Mouse (Mus musculus): ENCODE data around the gene Stim2. TPM values are rescaled to one million over a fixed set of nuclear protein-coding genes. Genes with fewer than 3 reads are reported as not detected.

The Stim2 gene
- 5.4 and 6.3 TPM in 2 replicates for polyA plus RNA-seq (2015; fragmentation: Nextera tagmentation; extraction: Ambion mirVana)

DNA sequence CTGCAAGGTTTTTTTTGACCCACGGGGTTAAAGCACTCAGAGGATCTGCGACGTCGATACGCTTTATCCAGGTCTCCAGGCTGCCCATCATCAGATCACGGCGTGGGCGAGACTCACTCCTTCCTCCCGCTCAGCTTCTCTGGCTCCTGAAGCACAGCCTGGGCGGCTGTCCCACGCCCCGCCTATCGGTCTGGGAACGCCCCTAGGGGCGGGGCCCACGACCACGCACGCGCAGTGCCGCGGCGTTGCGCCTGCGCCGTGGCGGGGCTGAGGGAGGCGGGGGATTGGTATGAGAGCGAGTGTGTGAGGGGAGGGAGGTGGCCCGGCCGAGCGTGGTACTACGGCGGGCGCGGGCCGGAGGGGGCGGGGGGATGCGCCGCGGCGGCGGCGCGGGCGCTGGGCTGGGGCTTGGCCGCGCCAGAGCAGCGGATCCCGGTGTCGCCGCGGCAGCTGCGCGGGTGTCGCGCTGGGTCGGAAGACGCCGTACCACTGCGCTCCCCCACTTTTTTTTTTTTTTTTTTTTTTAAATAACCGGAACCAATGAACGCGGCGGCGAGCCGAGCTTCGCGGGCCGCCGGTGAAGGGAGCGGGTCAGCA, at the start of gene Stim2:
TSS of gene Stim2 (plus strand) at position 354 of the 597 bp plus-strand sequence.
- no peaks in the 10 kb centered on the region for H3K9me3 ChIP-seq (ENCODE audit: low read length)
- WGBS (ENCODE audit: insufficient replicate concordance), result 0% methylated on average over 35 of the region's 71 CpGs
- TF ChIP-seq CTCF (IDR thresholded peaks at IDR 0.05; ENCODE audit: low read depth) (no peak), EP300 (IDR thresholded peaks at IDR 0.05; ENCODE audit: low read depth) (no peak)
- peak within 1 kb of the TSS; percentile 93 for H3K27ac ChIP-seq (ENCODE audit: low read depth)
- peak within 1 kb of the TSS; percentile 97 for H3K4me3 ChIP-seq (ENCODE audit: low read depth, low read length)
- DNase-seq, result peak; percentile 96
- H3K9ac ChIP-seq (replicated peaks), result peak within 1 kb of the TSS; percentile 94
- H3K4me2 ChIP-seq (ENCODE audit: low read depth, low read length), result peak within 1 kb of the TSS; percentile 92
- peak; percentile 93 for ATAC-seq
- no peaks in the 10 kb centered on the region for H3K36me3 ChIP-seq (replicated peaks; ENCODE audit: insufficient read depth, low read length)
- peaks cover 22% of the 10 kb centered on the region for H3K4me1 ChIP-seq (ENCODE audit: insufficient read depth)
- H3K27me3 ChIP-seq (ENCODE audit: insufficient read depth, low read length), result no peaks in the 10 kb centered on the region

DNA sequence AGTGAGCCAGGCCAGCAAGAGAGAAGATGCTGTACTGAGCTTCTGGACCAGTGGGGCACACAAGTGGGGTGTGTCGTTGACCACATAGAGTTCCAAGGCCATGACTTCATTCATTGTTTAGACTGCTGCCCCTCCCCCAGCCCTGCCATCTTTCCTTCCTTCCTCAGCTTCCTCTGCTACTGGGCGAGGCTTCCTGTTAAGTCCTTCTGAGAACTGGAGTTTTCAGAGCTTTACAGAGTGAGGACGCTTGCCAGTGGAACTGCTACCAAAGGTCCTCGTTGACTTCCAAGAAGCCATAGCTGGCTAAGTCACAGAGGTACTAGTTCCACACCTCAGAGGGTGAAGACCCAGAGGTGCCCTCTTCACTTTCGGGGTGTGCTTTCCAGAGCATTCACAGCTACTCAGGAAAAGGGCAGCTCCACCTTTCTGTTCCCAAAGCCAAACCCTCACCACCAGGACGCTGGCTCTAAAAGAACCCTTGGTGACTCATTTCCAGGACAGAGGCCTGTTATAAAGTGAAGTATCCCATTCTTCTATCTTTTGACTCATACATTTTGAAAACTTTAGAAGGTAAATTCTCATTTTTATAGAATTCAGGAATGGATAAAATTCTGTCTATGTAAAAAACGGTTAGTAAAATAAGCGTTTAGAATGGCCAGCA, 49.6 kb upstream of the Stim2 start:
- Histone ChIP-seq H3K9me3 (ENCODE audit: low read length) (no peaks in the 10 kb centered on the region), H3K4me1 (ENCODE audit: insufficient read depth) (peaks cover 6% of the 10 kb centered on the region), H3K9ac (replicated peaks) (no peak overlapping the region), H3K27me3 (ENCODE audit: insufficient read depth, low read length) (no peaks in the 10 kb centered on the region), H3K4me3 (ENCODE audit: low read depth, low read length) (no peak overlapping the region), H3K4me2 (ENCODE audit: low read depth, low read length) (no peak overlapping the region), H3K36me3 (replicated peaks; ENCODE audit: insufficient read depth, low read length) (no peaks in the 10 kb centered on the region), H3K27ac (ENCODE audit: low read depth) (no peak overlapping the region; the same call in 1 of the 2 replicates)
- DNase-seq (no peak), ATAC-seq (peak; percentile 54)
- 0 out of 2 replicates have a peak, but pooled peaks have one; percentile 13 for TF ChIP-seq EP300 (IDR thresholded peaks at IDR 0.05; ENCODE audit: low read depth)
- no peak for TF ChIP-seq CTCF (IDR thresholded peaks at IDR 0.05; ENCODE audit: low read depth)
- 49% methylated on average over 8 of the region's 8 CpGs for WGBS (ENCODE audit: insufficient replicate concordance)

DNA sequence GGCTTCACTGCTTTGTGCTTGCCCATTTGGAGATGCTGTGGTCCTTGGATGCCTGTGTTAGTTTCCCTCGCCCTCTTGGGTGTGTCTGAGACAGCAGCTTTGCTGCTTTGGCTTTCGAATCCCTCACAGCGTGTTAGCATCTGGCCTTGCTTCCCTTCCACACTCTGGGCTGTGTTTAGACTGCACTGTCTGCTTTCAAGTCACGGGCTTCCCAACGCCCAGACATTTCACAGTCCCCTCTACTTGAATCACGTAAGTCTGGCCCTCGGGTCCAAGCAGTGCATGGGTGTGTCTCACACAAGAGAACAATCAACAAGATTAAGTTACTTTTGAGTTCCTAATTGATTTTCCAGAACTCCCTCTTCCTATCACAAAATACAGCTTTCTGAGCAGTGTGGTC, 48.1 kb upstream of the Stim2 start:
- TF ChIP-seq CTCF (IDR thresholded peaks at IDR 0.05; ENCODE audit: low read depth), result no peak
- TF ChIP-seq EP300 (IDR thresholded peaks at IDR 0.05; ENCODE audit: low read depth), result no peak
- no peak for DNase-seq
- Histone ChIP-seq H3K4me1 (ENCODE audit: insufficient read depth) (peaks cover 6% of the 10 kb centered on the region), H3K27ac (ENCODE audit: low read depth) (no peak overlapping the region), H3K27me3 (ENCODE audit: insufficient read depth, low read length) (no peaks in the 10 kb centered on the region), H3K9ac (replicated peaks) (no peak overlapping the region), H3K4me3 (ENCODE audit: low read depth, low read length) (no peak overlapping the region), H3K4me2 (ENCODE audit: low read depth, low read length) (no peak overlapping the region), H3K36me3 (replicated peaks; ENCODE audit: insufficient read depth, low read length) (no peaks in the 10 kb centered on the region), H3K9me3 (ENCODE audit: low read length) (no peaks in the 10 kb centered on the region)
- no peak for ATAC-seq
- WGBS (ENCODE audit: insufficient replicate concordance), result 77% methylated on average over 7 of the region's 7 CpGs

DNA sequence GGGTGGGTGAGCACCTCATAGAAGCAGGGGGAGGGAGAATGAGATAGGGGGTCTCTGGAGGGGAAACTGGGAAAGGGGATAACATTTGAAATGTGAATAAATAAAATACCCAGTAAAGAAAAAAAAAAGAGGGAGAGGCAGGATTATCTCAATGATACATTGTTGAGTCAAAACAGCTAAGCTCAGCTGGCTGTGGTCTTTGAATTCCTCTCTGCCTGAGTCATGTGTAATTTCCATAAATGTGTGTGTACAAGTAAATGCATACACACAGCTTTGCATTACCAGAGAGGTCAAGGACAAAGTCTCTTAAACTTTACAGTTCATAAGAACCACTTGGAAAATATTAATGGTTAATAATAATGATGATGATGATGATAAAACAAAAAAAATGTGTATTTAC, 45.1 kb upstream of the Stim2 start:
- no peak overlapping the region for H3K27ac ChIP-seq (ENCODE audit: low read depth)
- H3K27me3 ChIP-seq (ENCODE audit: insufficient read depth, low read length), result no peaks in the 10 kb centered on the region
- no peak for ATAC-seq
- TF ChIP-seq CTCF (IDR thresholded peaks at IDR 0.05; ENCODE audit: low read depth), result no peak
- TF ChIP-seq EP300 (IDR thresholded peaks at IDR 0.05; ENCODE audit: low read depth), result no peak
- no peak overlapping the region for H3K4me2 ChIP-seq (ENCODE audit: low read depth, low read length)
- DNase-seq, result no peak
- no peak overlapping the region for H3K9ac ChIP-seq (replicated peaks)
- no peaks in the 10 kb centered on the region for H3K36me3 ChIP-seq (replicated peaks; ENCODE audit: insufficient read depth, low read length)
- H3K9me3 ChIP-seq (ENCODE audit: low read length), result no peaks in the 10 kb centered on the region
- peaks cover 3% of the 10 kb centered on the region; the same call in 1 of the 2 replicates for H3K4me1 ChIP-seq (ENCODE audit: insufficient read depth)
- no peak overlapping the region for H3K4me3 ChIP-seq (ENCODE audit: low read depth, low read length)

DNA sequence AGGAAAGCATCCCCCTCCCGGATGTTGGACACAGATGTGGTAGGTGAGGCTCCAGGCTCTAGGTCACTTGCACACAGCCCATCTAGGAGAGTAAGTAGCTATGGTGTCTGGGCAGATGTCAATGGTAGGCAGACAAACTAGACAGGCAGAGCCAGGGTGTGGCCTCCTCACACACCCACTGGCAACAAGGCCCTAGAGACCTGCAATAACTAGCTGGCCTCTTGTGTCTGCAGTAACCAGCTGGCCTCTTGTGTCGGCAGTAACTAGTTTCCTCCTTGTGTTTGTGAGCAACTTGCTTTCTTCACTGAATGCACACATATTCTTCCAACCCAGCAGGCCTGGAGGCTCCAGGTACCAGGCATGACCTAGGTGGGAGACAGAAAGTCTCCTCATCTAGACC, 44.5 kb upstream of the Stim2 start:
- WGBS (ENCODE audit: insufficient replicate concordance), result 91% methylated on average over 2 of the region's 2 CpGs
- Histone ChIP-seq H3K27me3 (ENCODE audit: insufficient read depth, low read length) (no peaks in the 10 kb centered on the region), H3K4me1 (ENCODE audit: insufficient read depth) (peaks cover 3% of the 10 kb centered on the region; the same call in 1 of the 2 replicates), H3K9me3 (ENCODE audit: low read length) (no peaks in the 10 kb centered on the region), H3K36me3 (replicated peaks; ENCODE audit: insufficient read depth, low read length) (no peaks in the 10 kb centered on the region), H3K9ac (replicated peaks) (no peak overlapping the region), H3K4me3 (ENCODE audit: low read depth, low read length) (no peak overlapping the region), H3K27ac (ENCODE audit: low read depth) (no peak overlapping the region), H3K4me2 (ENCODE audit: low read depth, low read length) (no peak overlapping the region)
- DNase-seq, result no peak
- TF ChIP-seq EP300 (IDR thresholded peaks at IDR 0.05; ENCODE audit: low read depth) (no peak), CTCF (IDR thresholded peaks at IDR 0.05; ENCODE audit: low read depth) (no peak)
- ATAC-seq, result no peak

DNA sequence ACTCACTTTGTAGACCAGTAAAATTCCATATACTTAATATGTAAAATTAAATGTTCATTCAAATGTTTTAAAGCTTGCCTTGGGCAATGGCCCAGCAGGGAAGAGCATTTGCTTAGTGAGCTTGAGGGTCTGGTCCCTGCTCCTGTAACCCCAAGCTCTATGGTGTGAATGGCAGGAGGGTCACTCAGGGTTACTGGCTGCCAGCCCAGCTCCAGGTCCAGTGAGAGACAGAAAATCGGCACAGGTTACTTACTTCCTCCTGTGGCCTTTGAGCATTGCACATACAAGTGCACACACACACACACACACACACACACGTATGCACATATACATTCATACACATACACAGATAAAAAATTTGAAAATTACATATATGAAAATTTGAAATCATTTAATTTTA, 42.3 kb upstream of the Stim2 start:
- ATAC-seq (no peak), DNase-seq (no peak)
- H3K4me2 ChIP-seq (ENCODE audit: low read depth, low read length), result no peak overlapping the region
- no peak overlapping the region for H3K4me3 ChIP-seq (ENCODE audit: low read depth, low read length)
- no peaks in the 10 kb centered on the region for H3K36me3 ChIP-seq (replicated peaks; ENCODE audit: insufficient read depth, low read length)
- peaks cover 5% of the 10 kb centered on the region; the same call in 1 of the 2 replicates for H3K4me1 ChIP-seq (ENCODE audit: insufficient read depth)
- H3K9ac ChIP-seq (replicated peaks), result no peak overlapping the region
- WGBS (ENCODE audit: insufficient replicate concordance), result 51% methylated on average over 2 of the region's 2 CpGs
- TF ChIP-seq EP300 (IDR thresholded peaks at IDR 0.05; ENCODE audit: low read depth), result no peak
- no peak for TF ChIP-seq CTCF (IDR thresholded peaks at IDR 0.05; ENCODE audit: low read depth)
- no peaks in the 10 kb centered on the region for H3K27me3 ChIP-seq (ENCODE audit: insufficient read depth, low read length)
- no peak overlapping the region for H3K27ac ChIP-seq (ENCODE audit: low read depth)
- H3K9me3 ChIP-seq (ENCODE audit: low read length), result no peaks in the 10 kb centered on the region
